Mouse (Mus musculus): Measurements from ENCODE around the gene Mapk11.

The Mapk11 gene

GRCm38 (mm10) chr15:89173024-89173905 is 23.8 kb upstream of the Mapk11 start:
- peak; percentile 73 to 81 for DNase-seq

DNA sequence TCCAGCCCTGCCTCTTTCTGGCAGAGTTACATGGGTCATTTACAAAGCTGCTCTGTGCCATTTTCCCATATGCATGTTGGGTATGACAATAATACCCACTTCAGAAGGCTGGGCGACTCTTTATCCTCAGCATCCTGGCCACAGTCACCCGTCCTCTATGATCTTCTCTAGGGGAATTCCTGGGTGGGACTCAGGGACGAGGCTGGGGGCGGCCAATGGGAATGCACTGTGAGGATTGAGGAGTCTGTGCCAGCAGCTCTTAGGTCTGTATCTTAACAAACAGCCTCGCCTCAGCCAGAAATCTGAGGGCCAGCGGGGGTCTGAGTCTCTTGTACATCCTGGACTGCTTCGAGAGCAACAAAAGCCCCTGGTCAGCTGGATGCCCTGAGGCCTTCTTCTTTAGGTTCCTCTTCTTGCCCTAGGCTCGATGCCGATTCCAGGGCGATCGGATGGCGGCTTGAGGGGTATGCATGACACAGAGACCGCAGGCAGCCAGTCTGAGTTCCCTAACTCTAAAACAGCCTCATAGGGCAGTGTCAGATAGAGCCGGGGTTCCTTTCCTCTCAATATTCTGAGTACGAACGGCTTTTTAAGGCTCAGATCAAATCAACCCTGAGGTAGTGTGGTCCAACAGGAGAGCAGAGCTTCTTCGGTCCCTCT is 23.0 kb upstream of the Mapk11 start:
- peak in 1 of 2 experiments; percentile 34 for DNase-seq

DNA sequence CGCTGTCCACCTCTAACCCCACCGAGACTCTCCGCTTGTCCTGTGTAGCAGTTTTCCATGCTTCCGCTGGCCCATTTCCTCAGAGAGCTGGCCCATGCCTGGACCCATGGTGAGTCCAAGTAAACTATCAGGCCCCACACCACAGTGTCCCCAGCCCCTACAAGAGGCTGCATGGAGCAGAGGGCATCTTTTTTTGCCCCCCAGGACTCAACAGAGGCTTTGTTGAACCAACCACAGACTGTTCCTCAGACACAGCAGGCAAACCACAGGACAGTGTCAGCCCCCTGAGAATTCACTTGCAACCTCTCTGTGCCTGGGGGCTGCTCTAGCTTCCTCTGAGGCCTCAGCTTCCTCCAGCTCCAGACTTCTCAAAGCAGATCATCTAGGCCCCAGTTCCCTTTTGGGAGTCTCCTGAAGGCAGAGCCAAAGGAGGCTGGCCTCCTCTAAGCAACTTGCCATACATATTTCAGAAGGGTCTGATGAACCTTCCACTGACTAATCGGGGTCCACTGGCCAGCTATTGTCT is 22.2 kb upstream of the Mapk11 start:
- no peak for DNase-seq

- DNase-seq, result peak in 1 of 2 experiments; percentile 55
These were observed 20.7 kb upstream of the Mapk11 start for GRCm38 (mm10) chr15:89170102-89170501.

GRCm38 (mm10) chr15:89169431-89169830 is 20.0 kb upstream of the Mapk11 start:
- peak; percentile 87 to 92 for DNase-seq

DNA sequence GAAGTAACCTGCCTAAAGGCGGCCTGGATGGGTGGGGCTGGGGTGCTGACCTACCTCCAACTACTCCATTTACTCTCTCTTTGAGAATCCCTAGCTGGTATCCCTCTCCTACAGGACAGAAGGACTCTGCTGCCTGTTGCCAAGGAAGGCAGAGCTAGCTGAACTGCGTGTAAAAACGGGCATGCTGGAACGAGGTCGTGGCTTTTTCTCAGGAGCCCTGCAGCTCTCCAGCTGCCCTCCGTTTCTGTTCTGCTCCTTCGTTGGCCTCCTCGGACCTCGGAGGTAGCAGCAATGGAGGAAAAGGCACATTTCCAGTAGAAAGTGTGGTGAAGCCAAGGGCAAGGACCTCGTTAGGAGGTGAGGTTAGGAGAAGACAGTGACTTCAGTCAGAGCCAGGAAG is 19.5 kb upstream of the Mapk11 start:
- no peak for DNase-seq

- DNase-seq, result no peak
These were observed 16.1 kb upstream of the Mapk11 start for GRCm38 (mm10) chr15:89165478-89165877.

- peak in 1 of 2 experiments; percentile 47 for DNase-seq
These were observed 12.0 kb upstream of the Mapk11 start for GRCm38 (mm10) chr15:89161397-89161796.

GRCm38 (mm10) chr15:89158516-89158915 is 9.1 kb upstream of the Mapk11 start:
- DNase-seq, result no peak

- peak; percentile 84 to 88 for DNase-seq
These were observed 8.5 kb upstream of the Mapk11 start for GRCm38 (mm10) chr15:89157954-89158353.

- DNase-seq, result no peak
These were observed 2.9 kb upstream of the Mapk11 start for GRCm38 (mm10) chr15:89152312-89152711.

- DNase-seq, result peak; percentile 79 to 80
These were observed 588 bp upstream of the Mapk11 start for GRCm38 (mm10) chr15:89150041-89150390.

GRCm38 (mm10) chr15:89148496-89149270 is 745 bp downstream of the Mapk11 start:
- no peak for DNase-seq

DNA sequence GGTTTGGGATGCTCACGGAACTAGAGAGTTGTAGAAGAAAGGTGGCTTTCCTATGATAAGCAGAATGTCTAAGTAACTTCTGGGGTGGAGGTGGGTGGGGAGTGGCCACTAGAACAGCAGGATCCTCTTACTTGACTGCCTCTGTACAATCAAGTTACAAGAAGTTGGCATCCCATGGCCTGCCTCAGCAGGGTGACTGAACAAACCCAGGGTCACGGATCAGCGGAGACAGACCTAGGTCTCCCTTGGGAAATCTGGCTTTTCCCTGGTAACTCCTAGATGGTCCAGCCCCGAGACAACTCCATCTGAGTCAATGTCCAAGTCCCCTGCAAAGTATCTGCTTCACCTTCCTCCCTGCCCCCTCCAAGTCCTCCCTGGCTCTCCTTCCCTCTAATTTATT is 1.5 kb downstream of the Mapk11 start:
- no peak for DNase-seq

- no peak for DNase-seq
These were observed 2.0 kb downstream of the Mapk11 start for GRCm38 (mm10) chr15:89147456-89147855.

DNA sequence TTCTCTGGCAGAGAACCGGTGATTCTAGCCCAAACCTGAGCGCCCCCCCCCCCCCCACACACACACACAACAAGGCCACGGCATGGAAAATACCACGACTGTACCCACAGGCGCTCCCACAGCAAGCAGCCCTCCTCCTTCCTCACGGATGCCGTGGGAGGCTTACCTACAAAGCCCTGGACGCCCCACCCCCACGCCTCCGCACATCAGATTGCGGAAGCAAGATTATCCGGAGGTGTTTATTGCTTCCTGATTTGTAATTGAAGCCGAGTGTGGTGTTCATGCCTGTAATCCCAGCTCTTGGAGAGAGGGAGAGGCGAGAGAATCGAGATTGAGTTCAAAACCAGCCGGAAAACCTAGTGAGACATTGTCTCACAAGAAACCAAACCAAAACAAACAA is 2.4 kb downstream of the Mapk11 start:
- peak; percentile 57 to 70 for DNase-seq

DNA sequence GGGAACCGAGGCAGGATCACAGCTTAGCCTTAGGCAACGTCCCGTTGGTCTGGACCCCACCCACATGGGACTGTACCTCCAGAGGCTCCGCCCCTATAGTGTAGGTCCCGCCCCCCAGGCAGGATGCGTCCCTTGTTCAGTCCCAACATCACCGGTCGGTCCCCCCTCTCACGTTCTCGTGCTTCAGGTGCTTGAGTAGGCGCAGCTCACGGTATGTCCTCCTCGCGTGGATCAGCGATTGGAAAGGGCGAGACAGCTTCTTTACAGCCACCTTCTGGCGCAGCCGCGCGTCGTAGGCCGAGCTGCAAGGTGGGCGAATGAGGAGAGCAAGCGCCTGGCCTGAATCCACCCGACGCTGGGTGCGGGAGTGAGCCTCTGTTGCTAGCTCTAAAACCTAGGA is 2.9 kb downstream of the Mapk11 start:
- DNase-seq, result peak; percentile 76 to 79

GRCm38 (mm10) chr15:89145813-89146350 is 3.5 kb downstream of the Mapk11 start:
- DNase-seq, result no peak

DNA sequence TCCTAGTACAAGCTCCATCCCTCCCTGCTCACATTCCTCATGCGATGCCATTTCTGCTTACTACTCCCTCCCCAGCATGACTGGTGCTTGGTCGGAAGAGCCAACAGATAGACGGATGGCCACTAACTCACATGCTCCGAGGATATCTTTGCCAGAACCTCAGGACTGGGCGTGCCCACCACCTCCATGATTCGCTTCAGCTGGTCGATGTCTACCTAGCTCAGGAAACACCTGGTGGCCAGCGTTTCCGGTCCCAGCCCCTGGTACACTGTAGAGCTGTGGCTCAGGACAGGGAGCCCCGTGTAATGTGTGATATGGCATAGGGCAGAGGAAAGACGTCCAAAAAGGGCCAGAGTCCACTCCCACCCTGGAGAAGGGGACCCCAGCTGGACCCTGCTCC is 4.5 kb downstream of the Mapk11 start:
- DNase-seq, result no peak

- no peak for DNase-seq
These were observed 6.3 kb downstream of the Mapk11 start for GRCm38 (mm10) chr15:89143134-89143533.

DNA sequence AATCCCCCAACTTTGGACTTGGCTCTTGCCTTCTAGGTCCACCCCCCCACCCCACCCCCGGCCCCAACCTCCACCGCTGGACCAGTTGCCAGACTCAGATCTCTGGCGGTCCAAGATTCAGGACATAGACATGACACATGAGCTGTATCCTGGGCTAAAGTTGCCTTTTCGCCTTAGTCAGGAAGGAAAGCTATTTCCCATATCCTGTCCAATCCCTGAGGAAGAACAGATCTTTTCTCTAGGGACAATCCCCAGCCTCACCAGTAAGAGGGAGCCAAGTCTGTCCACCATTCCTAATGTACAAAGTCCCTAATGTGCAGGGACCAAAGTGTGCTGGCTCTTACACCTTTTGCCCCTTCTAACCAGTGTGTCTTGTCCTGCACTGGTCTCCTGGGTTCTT is 7.5 kb downstream of the Mapk11 start:
- DNase-seq, result no peak

- peak in 1 of 2 experiments; percentile 23 for DNase-seq
These were observed 8.0 kb downstream of the Mapk11 start for GRCm38 (mm10) chr15:89141443-89141842.
